Mouse (Mus musculus): ENCODE data around the gene Hnrnpu.
A peak's percentile ranks its signal among the peaks of the same experiment; 100 is the strongest.
"Not testable (repeated sequence)": the region's sequence is repeated elsewhere in the genome, so short reads cannot be mapped to it uniquely, and the experiment has no call there.

Hnrnpu gene

DNA sequence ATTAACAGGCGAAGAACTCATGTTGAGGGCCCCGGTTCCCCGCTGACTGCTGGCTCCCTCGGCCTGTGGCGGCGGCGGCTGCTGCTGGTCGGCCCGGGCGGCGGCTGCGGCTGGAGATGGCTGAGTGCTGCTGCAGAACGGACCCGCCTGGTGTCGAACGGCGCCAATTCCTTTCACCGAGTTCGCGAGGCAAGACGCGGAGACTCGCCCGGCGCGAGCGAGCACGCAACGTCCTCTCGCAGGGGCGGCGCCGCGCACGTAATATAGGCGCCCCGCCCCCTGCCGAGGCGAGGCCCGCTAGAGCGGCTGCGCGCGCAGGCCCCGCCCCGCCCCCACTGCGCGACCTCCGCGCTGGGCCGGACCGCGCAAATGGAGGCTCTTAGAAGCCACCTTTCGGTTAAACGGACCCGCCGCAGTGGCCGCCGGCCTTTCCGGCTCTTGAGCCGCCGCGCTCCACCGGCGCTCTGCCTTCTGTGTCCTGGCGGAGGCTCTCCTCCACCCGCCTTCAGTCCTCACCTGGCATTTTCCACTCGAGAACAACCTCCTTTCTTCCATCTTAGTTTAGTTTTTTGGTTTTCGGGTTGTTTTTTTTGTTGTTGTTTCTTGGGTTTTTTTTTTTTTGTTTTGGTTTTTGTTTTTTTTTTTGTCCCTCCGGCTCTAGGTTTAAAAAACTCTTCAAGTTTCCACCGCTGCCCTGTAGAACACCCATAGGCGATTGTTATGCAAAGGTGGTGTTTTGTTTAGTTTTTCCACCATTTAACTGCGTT is at the start of gene Hnrnpu:
Gene Hnrnpu, minus strand, starts transcription at position 247 of the 767 bp plus-strand sequence.
- peak; percentile 90 to 96 for DNase-seq

DNA sequence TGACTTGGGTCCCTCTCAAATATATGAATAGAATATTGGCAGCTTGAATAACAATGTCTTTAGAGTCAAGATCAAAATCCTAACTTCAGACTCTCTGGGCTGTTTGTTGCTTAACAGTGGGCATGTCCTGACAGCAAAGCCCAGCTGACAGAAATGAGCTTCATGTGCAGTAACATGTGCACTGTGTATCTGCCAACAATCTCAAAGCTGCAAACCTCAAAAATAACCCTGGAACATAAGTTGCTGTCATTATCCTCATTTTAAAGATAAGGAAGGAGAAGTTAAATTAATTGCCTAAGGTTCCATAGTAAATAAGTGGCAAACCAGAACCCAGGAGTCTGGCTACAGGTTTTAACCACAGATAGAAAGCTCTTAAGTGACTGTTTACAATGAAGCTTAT is 44.6 kb upstream of the Hnrnpu start:
- no peak for DNase-seq

DNA sequence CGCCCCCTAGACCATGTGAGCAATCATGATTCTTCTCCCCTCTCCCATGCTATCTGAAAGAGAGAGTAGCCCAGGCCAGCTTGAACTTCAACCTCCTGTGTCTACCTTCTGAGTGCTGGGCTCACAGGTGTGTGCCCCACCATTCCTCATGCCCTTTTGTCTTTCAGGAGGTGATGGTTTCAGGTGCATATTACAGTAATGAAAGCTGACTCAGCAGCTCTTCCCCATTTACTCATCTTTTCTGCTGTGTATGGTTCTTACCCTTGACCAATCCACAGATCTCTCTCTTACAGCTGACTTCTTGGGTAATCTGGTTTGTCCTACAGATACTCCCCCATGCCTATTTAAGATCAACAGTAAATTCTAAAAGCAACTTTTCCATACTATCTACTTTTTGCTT is 41.6 kb upstream of the Hnrnpu start:
- DNase-seq, result no peak

DNA sequence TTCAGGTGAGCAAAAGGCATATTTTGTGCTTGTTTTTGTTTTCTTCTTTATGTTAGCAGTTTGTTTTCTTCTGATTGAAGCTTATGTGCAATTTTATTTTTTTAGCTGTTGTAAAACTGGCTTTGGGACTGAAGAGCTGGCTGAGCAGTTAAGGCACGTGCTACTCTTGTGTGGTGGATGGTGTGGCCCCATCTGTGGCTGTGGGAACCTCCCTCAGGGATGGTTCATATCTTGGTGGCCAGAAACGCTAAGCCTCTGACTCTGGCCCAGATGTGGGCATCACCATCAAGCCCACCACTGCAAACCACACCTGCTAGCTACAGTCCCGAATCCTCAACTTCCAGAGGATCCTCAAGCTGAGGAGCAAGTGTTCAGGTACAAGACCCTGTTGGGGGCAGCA is 40.5 kb upstream of the Hnrnpu start:
- no peak for DNase-seq

DNA sequence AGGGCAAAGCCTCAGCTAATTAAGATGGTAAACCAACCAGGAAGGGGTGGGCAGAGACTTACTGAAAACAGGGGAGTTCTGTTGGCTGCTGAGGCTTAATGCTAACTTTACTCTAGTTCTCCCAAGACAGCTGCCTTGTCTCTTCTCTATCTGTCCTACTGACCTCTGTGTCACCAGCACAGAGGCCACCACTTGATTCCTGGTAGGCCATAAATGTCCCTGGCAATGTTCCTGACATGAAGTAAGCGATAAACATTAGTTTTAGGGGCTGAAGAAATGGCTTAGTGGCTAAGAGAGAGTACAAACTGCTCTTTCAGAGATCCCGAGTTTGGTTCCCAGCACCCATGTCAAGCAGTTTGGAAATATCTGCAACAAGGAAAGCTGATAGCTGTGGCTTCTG is 39.3 kb upstream of the Hnrnpu start:
- no peak for DNase-seq

DNA sequence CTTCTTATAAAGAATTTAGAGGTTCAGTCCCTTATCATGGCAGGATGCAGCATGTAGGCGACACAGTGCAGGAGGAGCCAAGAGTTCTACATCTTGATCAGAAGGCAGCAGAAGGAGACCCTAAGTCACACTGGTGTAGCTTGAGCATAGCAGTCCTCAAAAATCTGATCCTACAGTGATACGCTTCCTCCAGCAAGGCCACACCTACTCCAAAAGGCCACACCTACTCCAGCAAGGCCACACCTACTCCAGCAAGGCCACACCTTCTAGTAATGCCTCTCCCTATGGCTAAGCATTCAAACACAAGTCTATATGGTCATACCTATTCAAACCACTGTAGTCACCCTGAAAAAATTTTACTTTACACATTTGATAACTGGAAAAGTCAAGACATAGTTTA is 38.5 kb upstream of the Hnrnpu start:
- DNase-seq, result no peak

DNA sequence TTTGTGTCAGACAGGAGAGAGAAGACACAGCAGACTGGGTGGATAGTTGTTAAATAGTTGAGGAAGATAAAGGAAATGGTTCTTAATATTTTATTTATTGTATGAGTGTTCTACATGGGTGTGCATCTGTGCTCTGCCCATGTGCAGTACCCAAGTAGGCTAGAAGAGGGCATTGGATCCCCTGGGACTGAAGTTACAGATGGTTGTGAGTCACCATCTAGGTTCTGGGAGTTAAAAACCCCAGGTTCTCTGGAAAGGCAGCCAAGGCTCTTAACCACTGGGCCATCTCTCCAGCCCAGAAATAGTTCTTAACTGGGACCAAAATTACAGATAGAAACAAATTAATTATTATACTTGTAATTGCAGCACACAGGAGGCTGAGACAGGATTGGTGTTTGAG is 37.8 kb upstream of the Hnrnpu start:
- no peak for DNase-seq

DNA sequence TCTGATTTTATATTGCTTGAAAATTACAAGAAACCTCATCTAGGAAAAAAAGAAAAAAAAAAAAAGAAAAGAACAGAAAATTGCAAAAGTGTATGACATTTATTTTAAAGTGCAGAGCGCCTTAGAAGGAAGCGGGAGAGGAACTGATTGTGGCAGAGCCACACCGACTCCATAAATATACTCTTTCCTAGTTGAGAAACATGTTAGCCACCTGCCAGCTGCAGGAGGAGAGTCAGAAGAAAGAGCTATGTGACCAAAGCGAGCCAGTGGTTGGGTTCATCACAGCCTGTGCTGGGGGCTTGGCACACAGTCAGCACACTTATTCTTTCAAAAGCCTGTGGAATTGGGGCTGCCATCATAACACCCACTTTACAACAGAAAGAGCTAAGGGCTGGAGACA is 35.1 kb upstream of the Hnrnpu start:
- DNase-seq, result no peak

DNA sequence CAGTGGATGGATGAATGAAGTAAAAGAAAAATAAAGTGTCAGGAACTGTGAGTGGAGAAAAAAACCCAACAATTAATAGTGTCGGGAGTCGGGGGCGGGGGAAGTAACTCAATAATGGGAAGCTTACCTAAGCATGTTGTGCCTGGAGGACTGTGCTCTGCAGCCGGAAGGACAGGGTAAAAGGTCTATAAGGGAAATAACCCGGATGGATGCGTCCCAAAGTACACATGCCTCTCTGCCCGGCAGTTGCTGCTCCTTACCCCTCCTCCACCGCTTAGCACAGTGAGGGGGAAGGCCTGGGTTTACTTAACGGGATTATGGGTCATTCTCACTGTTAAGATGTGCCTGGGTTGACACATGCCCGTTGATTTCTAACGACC is 31.7 kb upstream of the Hnrnpu start:
- DNase-seq, result peak in 1 of 2 experiments; percentile 16

DNA sequence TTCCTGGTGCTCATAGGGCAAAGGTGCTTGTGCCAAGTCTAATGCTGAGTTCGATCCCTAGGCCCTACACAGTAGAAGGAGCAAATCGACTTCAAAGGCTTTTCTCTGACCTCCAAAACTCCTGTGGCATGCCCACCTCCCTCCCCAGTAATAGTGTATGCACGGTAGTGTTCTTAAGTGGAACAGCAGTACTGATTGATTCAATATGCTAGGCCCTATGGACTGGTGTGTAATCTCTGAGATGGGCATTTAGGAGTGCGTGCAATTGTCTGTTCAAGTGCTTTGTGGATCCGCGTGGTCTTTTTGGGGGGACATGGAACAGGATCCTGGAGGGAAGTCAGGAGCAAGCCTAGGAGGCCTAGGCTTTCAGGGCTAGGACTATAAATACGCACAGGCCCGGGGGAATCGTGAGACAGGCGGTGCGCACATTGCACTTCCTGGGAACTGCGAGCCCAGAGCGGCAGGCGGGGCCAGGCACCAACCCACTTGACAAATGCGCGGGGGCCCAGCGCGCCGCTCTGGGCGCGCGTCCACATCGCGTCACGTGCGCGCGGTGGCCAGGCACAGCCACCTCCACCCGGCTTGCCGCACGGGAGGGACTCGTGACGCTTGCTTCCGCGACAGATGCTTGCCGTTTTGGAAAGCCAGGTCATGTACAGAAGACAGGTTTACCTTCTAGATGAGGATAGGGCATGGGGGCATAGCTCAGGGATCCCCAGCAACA is 31.1 kb upstream of the Hnrnpu start:
- peak; percentile 87 for DNase-seq

DNA sequence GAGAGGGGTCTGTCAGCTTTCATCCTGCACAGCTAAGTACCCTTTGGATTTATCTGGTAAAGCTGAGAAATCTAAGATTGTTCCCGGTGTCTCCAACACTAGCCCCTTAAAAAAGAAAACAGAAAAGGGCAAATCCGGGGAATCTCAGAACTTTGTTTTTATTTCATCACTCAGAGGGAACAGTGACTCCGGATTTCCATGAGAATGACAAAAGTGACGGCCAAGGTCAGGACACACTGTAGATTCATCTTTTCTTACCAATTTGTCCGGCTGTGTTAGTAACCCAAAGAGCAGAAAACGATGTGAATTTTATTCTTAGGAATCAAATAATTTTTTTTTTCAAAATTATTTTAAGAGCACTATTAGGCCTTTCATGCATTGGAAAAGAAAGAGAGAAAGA is 30.5 kb upstream of the Hnrnpu start:
- no peak for DNase-seq

DNA sequence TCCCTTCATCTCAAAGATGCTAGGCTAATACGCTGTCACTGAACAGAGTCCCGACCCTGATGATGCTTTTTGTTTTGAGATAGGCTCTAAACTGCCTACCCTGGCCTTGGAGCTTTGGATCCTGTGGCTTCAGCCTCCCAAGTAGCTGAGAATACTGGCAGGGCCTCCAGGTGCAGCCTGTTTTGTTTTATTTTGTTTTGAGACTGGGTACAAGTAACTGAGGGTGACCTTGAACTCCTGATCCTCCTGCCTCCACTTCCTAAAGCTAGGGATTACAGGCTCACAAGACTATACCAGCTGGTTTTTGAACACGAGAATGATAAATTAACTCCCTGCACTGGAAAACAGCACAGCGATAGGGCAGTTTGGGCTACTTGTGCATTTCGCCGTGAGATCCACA is 27.6 kb upstream of the Hnrnpu start:
- DNase-seq, result no peak

DNA sequence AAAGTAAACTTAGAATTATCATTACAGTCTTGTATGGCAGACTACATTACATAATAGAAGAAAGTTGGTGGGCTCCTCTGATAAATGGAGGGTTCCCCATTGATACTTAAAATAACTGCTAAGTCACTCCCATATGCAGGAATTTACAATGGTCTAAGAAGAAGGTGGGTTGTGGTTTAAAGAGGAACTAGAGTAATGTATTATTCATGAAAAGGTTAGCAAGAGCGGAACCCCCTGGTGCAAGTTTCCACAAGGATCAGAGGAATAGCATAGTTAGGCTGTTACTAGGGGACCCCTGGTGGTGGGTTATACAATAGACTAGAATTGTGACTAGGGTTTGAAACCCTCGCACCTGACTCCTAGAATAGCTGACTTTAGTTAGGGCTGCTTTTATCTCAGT is 23.1 kb upstream of the Hnrnpu start:
- DNase-seq, result no peak

DNA sequence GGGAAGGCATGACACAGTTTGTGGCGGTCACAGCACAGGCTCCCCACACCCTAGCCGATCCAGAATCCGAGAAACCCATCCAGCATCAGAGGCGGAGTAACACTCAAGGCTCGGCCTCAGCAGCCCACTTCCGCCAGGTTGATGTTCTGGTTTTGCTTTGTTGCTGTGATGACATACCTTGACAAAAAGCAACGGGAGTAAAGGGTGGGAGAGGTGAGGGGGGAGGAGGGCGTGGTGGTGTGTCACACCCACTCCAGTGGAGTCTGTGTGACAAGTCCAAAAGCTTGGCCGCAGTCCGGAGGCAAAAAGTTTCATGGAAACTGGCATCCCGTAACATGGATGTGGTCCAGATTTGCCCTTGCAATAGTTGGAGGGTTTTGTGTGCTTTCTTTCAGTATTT is 22.7 kb upstream of the Hnrnpu start:
- DNase-seq, result no peak

DNA sequence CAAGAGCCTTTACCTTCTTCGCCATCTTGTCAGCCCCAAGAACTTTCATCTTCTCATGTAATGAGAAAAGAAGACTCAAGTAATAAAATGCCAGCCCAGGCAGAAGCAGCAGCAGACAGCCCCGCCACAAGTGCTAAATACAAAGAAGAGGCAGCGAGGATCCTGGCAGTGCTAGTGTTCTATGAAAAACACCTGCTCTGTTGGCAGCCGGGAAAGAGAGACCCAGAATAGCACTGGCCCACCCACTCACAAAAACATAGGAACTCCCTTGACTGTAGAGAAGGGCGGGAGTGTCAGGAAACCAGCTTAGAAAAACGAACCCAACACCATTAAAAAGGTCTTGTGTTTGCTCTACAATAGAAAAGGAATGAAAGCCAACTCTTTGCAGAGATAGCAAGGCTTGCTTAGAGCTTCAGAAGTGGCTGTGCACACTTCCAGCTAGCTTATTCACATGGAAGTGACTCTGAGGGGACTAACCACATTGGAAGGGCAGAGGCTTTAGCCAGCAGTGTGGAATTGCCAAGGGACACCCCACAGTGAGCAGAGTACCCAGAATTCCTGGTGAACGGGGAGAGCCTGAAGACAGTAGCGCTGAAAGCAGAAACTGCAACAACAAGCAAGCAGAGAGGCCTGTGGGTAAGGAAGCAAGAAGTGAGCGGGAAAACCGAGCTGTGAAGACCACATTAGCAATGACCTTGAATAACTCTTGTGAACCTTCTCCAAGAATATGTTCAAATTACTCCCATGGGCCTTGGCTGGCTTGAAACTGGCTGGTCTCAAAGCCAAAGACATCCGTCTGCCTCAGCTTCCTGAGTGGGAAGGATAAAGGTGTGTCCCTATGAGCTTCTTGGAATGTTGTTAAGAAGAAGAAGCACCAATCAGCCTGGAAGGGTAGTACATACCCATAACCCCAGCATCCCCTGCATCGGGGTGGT is 20.4 kb upstream of the Hnrnpu start:
- DNase-seq, result no peak

DNA sequence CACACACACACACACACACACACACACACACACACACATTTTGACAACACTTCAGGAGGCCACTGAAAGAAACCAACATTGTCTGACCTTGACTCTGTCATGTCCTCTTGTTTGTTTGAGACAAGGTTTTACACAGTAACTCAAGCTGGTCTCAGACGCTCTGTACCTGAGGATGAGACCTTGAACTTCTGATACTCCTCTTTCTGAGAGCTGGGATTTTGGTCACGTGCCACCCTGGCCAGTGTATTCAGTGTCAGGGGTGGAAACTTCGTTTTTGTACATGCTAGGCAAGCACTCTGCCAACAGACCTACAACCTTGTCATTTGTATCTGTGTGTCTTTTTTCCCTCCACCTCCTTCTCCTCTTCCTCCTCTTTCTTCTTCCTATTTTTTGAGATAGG is 17.0 kb upstream of the Hnrnpu start:
- DNase-seq, result no peak

DNA sequence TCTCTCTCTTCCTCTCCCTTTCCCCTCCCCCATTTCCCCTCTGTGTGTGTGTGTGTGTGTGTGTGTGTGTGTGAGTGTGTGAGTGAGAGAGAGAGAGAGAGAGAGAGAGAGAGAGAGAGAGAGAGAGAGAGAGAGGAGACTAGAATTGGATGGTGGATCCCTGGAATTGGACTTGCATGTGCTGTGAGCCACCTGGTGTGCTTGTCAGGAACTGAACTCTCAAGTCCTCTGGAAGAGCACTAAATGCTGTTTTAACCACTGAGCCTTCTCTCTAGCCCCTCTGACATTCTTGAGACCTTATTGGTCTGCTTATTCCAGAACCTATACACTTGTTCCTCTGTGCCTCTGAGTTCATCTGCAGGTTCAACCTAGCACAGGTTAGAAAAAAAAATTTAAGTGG is 14.0 kb upstream of the Hnrnpu start:
- no peak for DNase-seq

DNA sequence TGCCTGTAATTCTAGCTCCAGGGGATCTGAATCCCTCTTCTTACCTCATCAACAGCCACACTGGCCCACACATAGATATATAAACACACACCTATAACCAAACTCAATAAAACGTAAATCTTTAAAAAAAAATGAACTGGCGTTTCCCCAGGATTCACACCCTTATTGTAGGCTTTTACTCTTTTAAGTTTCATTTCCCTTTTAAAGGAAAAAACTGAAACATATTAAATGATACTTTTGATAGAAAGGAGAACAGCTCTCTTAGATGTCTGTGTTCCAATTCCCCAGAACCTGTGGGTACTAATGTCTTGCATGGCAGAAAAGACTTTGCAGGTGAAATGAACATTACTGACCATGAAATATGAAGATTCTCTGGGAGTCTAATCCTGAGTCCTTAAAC is 13.2 kb upstream of the Hnrnpu start:
- no peak for DNase-seq

DNA sequence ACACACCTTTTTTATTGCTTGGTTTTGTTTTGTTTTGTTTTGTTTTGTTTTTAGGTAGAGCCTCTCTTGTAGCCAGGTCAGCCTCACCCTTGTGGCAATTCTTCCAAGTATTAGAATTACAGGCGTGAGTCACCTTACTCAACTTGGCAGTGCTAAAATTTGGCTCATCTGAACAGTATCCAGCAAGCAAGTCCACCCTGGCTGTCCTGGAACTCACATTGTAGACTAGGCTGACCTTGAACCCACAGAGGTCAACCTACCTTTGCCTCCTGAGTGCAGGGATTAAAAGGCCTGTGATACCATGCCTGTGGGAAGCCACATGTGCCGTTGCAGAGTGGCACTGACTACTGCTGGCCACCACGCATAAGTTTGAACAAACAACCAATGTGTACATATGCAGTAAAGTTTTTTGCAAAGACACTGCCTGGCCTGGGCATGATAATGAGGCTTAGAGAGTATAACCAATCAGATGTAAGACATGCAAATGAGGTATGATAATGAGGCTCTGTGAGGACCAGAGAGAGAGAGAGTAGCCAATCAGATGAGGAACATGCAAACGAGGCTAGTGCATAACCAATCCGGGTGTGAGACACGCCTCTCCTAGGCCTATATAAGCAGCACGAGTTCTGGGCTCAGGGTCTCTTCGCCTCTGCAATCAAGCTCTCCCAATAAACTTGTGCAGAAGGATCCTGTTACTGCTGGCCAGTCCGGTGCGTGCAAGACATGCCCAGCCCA is 6.6 kb upstream of the Hnrnpu start:
- not testable (repeated sequence) for DNase-seq

DNA sequence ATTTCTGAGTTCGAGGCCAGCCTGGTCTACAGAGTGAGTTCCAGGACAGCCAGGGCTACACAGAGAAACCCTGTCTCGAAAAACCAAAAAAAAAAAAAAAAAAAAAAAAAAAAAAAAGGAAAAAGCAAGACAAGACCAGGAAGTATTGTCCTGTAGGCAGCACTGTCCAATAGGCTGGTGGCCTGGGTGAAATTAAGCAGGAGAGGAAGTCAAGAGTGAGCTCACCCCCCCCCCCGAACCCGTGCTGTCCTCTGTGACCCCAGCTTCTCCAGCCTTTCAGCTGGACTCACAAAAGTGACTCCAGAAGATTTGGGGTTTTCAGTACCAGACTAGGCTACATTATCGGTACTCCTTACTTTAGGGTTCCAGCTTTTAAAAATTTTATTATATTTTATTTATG is 5.0 kb upstream of the Hnrnpu start:
- DNase-seq, result no peak

DNA sequence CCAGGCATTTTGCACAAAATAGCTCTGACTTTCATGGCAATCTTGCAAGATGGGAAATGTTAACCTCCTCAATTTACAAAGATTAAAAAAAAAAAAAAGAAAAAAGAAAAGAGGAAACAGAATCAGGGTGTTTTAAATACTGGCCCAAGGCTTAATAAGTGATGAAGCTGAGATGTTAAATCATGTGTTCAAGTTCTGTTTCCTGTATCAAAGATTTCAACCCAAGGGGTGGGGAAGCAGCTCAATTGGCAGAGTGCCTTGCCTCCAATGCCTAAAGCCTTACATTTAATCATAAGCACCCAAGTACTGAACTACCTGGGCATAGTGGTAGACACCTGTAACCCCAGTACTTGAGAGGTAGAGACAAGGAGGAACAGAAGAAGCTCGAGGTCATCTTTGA is 4.5 kb upstream of the Hnrnpu start:
- no peak for DNase-seq

DNA sequence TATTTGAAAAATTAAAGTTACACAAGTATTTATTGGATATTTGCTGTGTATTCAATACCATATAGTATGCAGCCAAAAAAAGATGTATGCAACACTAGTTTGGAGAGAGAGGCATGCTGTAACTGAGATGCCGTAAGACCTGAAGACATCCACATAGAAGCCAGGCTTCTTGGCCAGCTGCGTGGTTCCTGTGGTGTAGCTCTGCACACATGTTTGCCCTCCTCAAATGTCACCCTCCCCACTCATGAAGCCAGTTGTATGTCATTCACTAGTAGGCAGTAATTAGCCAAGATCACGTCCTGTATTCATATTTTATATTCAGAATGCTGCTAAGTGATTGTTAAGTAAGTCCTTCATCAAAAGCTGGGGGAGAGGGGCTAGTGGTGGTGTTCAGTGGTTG is 3.8 kb upstream of the Hnrnpu start:
- no peak for DNase-seq

DNA sequence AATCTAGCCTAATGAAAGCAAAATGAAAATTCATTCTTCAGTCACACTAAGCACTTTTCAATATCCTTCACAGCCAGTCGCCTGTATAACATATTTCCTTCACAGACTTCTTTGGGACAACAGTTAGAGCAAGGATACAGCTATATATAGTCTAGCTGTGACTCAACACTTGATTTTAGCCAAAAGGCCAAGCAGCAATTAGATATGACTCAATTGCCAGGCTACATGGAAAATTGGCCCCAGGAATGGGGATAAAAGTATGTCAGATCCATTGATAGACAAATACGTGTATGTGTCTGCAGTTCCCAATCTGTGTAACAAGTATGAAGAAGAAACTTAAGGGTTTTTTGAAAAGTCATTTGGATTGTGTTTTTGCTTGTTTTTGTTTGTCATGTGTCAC is 2.6 kb upstream of the Hnrnpu start:
- DNase-seq, result no peak
